Mouse (Mus musculus) kidney, postnatal 25 days (tissue): ENCODE results near the gene 4930519P11Rik.

ENCODE experiments used
- DNase-seq, 2 experiments: peaks; one replicate each; pipeline ENCODE4 v3.0.0; 2021; ENCODE audit warnings: mixed read lengths in 2 of 2

The 4930519P11Rik gene

DNA sequence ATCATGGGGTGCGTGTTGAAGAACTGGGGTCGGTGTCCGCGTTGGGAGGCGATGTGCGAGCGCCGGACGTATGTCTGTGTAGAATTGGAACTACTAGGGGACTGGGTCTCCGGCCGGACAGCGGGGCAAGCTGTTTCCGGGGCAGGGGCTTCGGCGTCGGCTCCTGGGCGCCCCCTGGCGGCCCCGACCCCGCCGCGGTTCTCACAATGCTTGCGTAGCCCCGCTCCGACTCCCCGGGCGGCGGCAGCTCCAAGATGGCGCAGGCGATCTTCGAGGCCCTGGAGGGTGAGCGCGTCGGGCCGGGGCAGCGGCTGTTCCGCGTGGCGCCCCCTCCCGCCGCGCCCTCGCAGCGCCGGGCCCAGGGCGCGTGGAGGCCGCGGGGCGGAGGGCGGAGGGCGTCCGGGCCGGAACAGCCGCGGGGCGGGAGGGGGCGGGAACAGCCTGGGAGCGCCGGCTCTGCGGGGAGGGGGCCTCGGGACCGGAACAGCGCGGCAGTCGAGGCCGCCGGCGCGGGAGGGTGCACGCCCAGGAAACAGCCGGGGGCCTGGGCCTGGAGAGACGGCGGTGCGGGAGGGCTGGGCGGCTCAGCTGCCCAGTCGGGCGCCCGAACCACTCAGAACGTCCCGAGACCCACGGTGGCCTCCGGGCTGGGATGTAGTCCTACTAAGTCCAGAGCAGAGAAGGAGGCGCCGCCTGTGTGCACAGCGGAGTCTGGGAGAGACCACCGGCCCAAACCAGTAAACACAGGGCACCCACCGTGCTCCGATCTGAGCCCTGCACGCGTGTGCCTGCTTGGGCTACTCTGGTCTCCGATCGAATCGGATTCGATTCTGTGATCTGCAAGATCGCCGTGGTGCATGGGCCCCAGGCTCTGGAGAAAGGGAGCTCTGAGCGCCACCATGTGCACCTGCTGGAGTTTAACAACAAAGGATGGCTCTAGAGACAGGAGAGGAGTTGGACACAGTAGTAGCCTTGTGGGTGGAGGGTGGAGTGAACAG is at the start of gene 4930519P11Rik, which contains the start of gene Zfp341:
Gene 4930519P11Rik, minus strand, starts transcription at position 320 of the 998 bp plus-strand sequence.
Gene Zfp341, plus strand, starts transcription at position 180 of the 998 bp plus-strand sequence.
- peak; percentile 89 to 95 for DNase-seq

DNA sequence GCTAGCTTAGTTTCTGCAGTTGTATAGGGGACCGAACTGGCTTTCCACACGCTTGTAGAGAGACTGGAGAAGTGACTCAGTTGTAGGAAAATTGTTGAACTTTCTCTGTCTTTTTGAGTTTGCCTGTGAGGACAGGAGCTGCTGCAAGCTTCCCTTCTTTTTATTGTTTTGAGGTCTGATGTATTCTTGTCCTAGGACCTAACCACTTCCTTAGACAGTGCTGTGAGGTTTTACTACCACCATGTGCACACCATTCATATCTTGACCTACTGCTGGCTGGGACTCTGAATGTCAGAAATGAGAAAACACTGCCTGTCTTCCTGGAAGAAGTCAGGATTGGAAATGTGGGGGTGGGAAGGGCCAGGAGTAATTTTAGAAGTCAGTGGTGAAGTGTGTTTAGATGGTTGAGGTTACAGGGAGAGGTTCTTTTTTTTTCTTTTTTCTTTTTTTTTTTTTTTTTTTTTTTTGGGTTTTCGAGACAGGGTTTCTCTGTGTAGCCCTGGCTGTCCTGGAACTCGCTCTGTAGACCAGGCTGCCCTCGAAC is 46.4 kb upstream of the 4930519P11Rik start:
- no peak for DNase-seq

DNA sequence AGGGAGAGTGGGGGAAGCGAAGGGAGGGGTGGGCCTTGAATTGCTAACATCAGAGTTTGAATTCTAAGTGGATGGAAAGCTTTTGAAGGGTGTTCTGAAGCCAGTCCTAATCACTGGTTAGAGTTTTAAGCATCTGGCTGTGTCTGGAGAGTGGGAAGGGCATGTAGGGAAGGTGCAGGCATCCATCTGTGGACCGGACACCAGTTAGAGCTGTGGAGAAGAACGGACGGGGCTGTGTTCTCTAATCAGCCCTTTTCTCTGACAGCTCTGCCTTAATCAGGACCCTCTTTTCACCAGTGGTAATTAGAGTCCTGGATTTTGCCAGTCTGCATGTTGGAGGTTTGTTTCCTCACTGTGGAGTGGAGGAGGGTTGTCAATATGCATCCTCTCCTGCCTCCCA is 45.8 kb upstream of the 4930519P11Rik start:
- DNase-seq, result no peak

DNA sequence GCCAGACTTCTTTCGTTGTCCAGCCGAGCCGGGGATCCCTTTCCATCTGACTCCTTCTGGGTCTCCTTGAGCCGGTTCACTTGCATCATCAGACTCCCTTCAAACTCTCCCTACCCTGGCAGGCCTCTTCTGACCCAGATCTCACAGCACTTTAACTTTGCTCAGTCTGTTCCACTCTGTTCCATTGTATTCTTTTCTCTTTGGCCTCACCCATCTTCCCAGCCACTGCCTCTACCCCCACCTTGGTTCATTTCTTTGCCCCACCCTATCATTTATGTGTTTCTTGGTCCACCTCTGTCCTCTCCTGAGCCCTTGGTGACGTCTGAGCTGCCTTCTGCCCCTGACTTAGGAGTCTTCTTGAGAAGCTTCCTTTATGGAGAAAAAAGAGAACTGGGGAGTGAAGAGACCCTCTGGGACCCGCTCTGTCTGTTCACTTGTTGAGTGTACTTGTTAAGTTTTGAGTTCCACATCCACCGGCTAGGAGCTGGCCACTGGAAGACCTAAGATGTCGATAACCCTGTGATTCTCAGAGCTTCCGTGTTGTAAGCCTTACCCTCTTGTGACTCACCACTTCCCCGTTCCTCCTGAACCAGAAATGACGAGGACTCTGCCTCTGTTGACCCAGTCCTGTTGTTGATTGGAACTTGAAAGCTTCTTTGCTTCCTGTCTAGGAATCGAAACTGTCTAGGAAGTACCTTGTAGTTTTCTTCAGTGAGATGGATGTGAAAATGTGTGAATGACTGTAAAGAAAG is 44.4 kb upstream of the 4930519P11Rik start:
- DNase-seq, result peak; percentile 33 to 61

- DNase-seq, result peak; percentile 98 to 99
Measured at GRCm38 (mm10) chr2:154656710-154657485, 43.7 kb upstream of the 4930519P11Rik start.

GRCm38 (mm10) chr2:154655878-154656414 is 42.7 kb upstream of the 4930519P11Rik start:
- no peak for DNase-seq

GRCm38 (mm10) chr2:154654976-154655375 is 41.7 kb upstream of the 4930519P11Rik start:
- no peak for DNase-seq

DNA sequence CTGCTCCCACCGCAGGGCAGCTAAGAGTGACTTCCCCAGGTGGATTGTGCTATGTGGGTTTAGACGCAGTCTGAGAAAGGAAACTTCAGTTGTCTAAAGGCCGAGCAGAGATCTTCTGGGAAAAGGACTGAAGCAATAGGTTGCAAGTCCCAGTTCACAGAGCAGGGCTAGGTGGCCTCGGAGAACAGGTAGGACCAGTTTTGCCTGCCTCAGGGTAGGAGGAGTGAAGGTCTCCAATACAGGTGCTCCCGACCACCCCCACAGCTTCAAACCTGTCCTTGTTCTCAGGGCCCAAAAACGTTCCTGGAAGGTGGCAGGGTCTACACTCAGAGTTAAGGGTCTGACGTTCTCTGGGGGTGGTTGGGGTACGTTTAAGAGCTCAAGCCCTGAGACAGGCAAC is 38.1 kb upstream of the 4930519P11Rik start, which contains the start of gene Chmp4b:
Gene Chmp4b, plus strand, starts transcription at position 343 of the 400 bp plus-strand sequence.
- DNase-seq, result peak; percentile 73 to 86

DNA sequence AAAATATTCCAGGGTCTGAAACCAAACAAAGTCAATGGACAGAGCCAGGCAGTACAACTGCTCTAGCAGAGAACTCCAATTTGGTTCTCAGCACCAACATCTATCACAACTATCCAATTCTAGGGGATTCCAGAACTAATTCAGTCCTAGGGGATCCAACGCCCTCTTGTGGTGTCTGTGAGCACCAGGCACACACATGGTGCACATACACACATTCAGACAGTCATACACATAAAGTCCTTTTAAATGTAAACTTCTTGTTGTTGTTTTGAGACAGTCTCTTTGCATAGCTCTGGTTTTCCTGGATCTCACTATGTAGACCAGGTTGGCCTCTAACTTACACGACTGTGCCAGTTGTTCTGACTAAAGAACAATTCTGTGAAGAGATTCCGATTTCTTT is 37.2 kb upstream of the 4930519P11Rik start:
- DNase-seq, result no peak

DNA sequence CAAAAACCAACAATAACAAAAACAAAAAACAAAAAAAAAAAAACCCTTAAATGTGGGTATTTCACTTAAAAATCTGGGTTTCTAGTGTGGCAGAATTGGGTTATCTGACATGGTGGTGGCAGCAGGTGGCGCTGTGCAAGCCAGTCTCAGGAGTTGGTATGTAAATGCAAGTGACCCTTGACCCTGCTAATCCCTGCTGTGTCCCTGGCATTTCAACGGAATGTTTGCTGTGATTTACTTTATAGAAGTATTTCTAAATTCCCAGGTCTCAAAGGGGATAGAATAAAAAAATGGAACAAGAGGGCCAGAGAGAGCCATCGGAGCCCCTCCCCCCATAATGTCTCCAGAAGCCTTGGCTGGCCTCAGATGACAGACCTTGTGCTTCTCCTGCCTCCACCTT is 34.8 kb upstream of the 4930519P11Rik start:
- peak; percentile 70 to 75 for DNase-seq

- DNase-seq, result peak in 1 of 2 experiments; percentile 56
Measured at GRCm38 (mm10) chr2:154646634-154647033, 33.4 kb upstream of the 4930519P11Rik start.

GRCm38 (mm10) chr2:154642712-154643385 is 29.6 kb upstream of the 4930519P11Rik start:
- DNase-seq, result no peak

- DNase-seq, result peak in 1 of 2 experiments; percentile 49
Measured at GRCm38 (mm10) chr2:154642005-154642459, 28.8 kb upstream of the 4930519P11Rik start.

GRCm38 (mm10) chr2:154641176-154641575 is 27.9 kb upstream of the 4930519P11Rik start:
- DNase-seq, result no peak

- no peak for DNase-seq
Measured at GRCm38 (mm10) chr2:154639115-154639514, 25.9 kb upstream of the 4930519P11Rik start.

DNA sequence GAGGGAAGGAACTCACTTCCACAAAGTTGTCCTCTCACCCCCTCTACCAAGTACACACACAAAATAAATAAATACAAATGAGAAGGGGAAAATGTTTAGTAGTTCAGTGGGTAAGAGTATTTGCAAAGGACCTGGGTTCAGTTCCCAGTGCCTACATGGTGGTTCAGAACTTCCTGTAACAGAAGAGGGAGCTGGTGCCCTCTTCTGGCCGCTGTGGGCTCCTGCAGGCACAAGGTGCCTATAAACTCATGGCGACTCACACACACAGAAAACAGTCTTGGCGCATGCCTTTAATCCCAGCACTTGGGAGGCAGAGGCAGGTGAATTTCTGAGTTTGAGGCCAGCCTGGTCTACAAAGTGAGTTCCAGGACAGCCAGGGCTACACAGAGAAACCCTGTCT is 25.3 kb upstream of the 4930519P11Rik start:
- DNase-seq, result no peak

DNA sequence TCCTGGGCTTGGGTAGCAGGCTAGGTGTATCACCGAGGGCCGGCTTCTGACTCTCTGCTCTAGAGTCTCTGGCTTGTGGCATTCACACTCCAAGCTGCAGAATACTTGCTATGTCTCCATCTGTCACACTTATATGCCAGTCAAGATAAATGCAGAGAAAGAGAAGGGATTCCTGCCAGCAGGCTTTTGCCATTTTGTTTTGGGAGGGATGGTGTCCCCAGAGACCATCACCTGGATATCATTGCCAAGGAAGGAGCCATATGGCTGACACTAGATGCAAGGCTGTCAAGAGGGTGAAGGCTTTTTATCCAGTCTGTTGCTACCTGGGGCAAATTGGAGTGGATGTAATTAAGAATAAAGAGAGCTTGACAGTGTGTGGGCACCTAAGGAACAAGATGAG is 22.6 kb upstream of the 4930519P11Rik start:
- DNase-seq, result no peak

GRCm38 (mm10) chr2:154633876-154634644 is 20.8 kb upstream of the 4930519P11Rik start:
- no peak for DNase-seq

DNA sequence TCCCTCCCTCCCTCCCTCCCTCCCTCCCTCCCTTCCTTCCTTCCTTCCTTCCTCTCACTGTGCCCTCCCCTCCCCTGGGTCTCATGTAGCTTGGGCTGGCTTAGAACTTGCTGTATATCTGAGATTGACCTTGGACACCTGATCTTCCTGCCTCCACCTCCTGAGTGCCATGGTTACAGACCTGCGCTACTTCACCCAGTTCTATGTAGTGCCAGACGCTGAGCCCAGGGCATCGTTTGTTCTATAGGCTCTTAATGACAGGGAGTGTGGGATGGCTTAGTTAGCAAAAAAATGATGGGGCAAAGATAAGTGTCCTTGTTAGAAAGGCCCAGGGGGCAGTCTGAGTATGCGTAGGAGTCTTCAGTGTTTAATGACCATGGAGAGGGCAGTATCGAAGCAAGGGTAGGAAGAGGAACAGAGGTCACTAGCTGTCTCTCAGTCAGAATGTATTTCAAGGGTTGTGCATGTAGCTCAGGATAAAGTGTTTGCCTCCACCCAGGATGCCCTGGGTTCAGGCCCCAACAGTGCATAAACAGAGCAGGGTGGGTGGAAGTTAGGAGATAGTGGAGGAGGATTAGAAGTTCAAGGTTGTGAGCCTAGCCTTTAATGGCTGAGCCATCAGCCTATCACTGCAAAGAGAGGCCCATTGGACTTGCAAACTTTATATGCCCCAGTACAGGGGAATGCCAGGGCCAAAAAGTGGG is 20.0 kb upstream of the 4930519P11Rik start:
- DNase-seq, result no peak
